Mouse (Mus musculus) E14TG2a.4 (cell line): Measurements from ENCODE around the gene Fabp3.

ENCODE experiments used
- H3K27me3 ChIP-seq: 2 replicates; pipeline ENCODE4 v1.6.1; 2014; ENCODE audit warnings: low read length, control low read depth; ENCODE audit not compliant: insufficient read depth
- H3K36me3 ChIP-seq: 2 replicates; pipeline ENCODE4 v1.6.1; 2014; ENCODE audit warnings: low read length, control low read depth; ENCODE audit not compliant: insufficient read depth
- H3K4me1 ChIP-seq: replicated peaks from 2 replicates; pipeline ENCODE4 v1.6.1; 2014; ENCODE audit warnings: low read depth, low read length, control low read depth
- H3K4me3 ChIP-seq: replicated peaks from 2 replicates; pipeline ENCODE4 v1.5.1; 2014; ENCODE audit warnings: mild to moderate bottlenecking, low read length
- H3K9me3 ChIP-seq: 2 replicates; pipeline ENCODE4 v1.6.1; 2014; ENCODE audit warnings: low read length, control low read depth
- CTCF ChIP-seq: conservative IDR thresholded peaks from 2 replicates; pipeline ENCODE4 v1.5.1; 2014; ENCODE audit warnings: low read length
- NANOG ChIP-seq: IDR thresholded peaks from 2 replicates; pipeline ENCODE4 v1.6.1; 2014; ENCODE audit warnings: borderline replicate concordance, low read length, mixed read lengths
- POU5F1 ChIP-seq: IDR thresholded peaks from 2 replicates; pipeline ENCODE4 v1.6.1; 2014; ENCODE audit warnings: low read length, borderline replicate concordance

The Fabp3 gene

DNA sequence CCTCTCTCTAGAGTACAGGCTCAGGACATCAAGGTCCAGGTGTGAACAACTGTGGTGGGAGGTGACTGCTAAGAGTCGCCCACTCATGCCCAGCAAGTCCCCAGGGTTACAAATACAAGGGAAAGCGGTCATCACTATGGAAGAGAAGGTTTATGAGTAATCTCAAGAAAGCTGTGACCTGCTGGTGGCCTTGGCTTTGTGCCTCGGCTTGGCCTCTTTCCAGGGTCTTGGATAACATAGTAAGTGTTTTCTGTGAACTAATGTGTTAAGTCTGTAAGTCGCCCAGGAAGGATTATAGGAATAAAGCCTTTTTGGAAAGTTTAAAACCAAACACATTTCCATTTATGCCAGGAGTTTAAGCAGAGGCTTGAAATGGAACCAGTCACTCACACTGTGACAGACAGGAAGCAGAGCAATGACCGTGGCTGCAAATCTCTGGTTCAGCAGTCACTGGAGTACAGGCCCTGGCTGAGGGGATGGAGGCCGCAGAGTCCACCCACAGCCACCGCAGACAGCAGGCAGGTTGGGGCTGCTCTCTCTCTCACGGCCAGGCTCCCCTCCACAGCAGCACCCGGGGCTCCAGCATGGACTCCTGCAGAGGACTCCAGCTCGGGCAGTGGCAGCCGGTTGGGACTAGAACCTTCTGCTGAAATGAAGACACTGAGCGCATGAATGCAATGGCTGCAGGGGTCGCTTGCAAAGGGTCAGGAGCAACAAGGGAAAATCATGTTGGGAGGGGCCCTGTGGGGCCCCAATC, 7.6 kb downstream of the Fabp3 start:
- Histone ChIP-seq H3K4me1 (peaks cover 89% of the 10 kb centered on the region), H3K36me3 (peaks cover 99% of the 10 kb centered on the region), H3K4me3 (peak overlapping the region; percentile 26; the same call in 1 of the 2 replicates), H3K9me3 (no peaks in the 10 kb centered on the region), H3K27me3 (no peaks in the 10 kb centered on the region)
- no peak for TF ChIP-seq POU5F1
- no peak for TF ChIP-seq CTCF
- no peak for TF ChIP-seq NANOG

DNA sequence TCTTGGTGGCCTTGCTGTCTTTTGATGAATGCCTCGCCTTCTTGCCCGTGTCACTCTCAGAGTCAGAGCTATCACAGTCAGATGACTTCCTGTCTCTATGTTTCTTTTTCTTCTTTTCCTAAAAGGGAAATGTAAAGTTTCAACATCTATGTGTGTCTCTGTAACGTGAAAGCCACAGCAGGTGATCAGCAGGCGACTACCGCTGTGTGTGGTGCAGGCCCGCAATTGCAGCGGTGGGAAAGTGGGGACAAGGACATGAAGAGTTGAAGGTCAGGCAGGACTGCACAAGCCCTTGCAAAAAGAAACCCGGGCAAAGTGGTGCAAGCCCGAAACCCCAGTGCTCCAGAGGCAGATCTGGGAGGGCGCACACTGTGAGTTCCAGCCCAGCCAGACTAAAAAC, 8.3 kb downstream of the Fabp3 start:
- TF ChIP-seq CTCF (no peak), NANOG (no peak), POU5F1 (no peak)
- Histone ChIP-seq H3K27me3 (no peaks in the 10 kb centered on the region), H3K36me3 (peaks cover 97% of the 10 kb centered on the region), H3K9me3 (no peaks in the 10 kb centered on the region), H3K4me1 (peaks cover 83% of the 10 kb centered on the region), H3K4me3 (no peak overlapping the region)

DNA sequence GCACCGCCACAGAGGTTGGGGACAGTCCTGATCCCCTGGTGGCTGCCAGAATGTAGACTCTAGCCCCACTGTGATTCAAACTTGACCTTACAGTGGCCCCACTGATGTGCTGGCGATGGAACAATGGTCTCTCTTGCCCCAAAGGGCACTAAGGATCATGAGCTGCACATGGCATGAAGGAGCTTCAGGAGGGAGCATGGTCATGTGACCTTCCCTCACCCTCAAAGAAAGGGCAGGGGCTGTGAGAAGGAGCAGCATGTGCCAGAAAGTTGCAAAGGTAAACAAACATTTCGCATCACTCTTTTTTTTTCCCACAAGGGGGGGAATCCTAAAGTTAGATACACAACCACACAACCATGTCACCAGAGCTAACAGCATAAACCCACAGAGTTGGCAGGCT, 9.7 kb downstream of the Fabp3 start:
- H3K4me3 ChIP-seq = no peak overlapping the region
- H3K36me3 ChIP-seq = peaks cover 97% of the 10 kb centered on the region
- no peak for TF ChIP-seq POU5F1
- TF ChIP-seq CTCF = no peak
- TF ChIP-seq NANOG = no peak
- H3K9me3 ChIP-seq = no peaks in the 10 kb centered on the region
- peaks cover 81% of the 10 kb centered on the region for H3K4me1 ChIP-seq
- no peaks in the 10 kb centered on the region for H3K27me3 ChIP-seq

DNA sequence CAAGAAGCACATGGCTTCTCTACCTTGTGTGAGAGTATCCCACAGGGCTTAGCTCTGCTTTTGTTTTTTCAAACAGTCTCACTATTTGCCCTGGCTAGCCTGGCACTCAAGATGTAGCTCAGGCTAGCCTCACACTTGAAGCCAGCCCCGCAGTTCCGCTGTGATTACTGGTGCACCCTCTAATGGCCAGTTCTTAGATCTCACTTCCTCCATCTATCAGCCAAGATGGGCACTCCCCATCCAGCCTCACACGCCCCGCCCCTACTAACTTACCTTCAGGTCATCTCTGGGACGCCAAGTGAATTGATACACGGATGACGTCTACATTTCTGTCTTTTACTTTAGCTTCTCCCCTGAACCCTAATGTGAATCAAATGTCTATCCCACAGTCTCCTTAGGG, 11.2 kb downstream of the Fabp3 start:
- TF ChIP-seq CTCF (no peak), NANOG (no peak), POU5F1 (no peak)
- Histone ChIP-seq H3K27me3 (no peaks in the 10 kb centered on the region), H3K4me3 (no peak overlapping the region), H3K9me3 (no peaks in the 10 kb centered on the region), H3K4me1 (peaks cover 74% of the 10 kb centered on the region), H3K36me3 (peaks cover 97% of the 10 kb centered on the region)

DNA sequence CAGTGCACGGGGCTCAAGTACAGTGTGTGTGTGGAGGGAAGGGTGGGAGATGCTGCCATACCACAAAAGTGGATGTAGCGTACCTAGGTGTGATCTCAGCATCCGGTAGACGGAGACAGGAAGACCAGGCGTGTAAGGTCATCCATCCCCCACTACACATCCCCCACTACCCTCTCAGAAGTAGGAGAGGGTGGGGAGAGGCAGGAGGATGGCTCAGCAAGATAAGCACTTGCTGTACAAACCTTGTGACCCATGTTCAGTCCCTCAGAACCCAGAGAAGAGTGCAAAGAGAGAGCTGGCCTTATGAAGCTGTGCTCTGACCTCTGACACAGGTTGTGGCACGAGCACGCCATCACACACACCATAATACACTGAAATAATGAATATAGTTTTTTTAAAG, 13.2 kb downstream of the Fabp3 start:
- no peaks in the 10 kb centered on the region for H3K27me3 ChIP-seq
- H3K36me3 ChIP-seq = peaks cover 88% of the 10 kb centered on the region
- H3K4me3 ChIP-seq = no peak overlapping the region
- no peak for TF ChIP-seq CTCF
- TF ChIP-seq NANOG = no peak
- TF ChIP-seq POU5F1 = no peak
- no peaks in the 10 kb centered on the region for H3K9me3 ChIP-seq
- peaks cover 55% of the 10 kb centered on the region for H3K4me1 ChIP-seq

DNA sequence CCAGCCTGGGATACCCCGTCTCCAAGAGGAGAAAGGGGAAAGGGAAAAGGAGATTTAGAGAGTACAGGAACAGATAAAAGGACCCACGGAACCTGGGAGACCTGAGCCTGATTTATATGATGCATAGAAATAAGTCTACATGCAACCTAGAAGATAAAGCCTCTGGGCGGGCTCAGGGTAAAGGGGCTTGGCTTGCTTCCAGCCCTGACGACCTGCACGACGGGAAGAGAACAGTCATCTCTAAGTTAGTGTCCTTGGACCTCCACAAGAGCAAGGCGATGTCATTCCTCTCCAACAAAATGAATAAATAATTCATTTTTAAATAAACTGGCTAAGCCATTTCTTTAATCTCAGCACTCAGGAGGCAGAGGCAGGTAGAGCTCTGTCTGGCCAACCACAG, 14.2 kb downstream of the Fabp3 start:
- Histone ChIP-seq H3K4me1 (peaks cover 53% of the 10 kb centered on the region), H3K36me3 (peaks cover 86% of the 10 kb centered on the region)
- no peak for TF ChIP-seq POU5F1

DNA sequence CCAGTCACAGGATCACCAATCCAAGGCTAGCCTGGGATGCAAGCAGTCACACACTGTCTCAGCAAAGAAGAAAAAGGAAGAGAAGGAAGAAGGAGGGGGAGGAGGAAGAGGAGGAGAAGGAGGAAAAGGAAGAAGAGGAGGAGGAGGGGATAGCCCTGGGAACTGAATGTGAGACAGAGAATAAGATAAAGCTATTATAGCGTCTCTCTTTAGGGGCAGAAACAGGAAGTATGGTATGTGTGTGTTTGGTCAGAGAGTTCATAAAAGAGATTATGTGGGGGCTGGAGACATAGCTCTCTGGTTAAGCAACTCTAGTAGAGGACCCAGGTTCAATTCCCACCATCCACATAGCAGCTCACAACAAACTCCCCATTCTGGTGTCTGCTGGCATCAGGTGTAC, 14.8 kb downstream of the Fabp3 start:
- Histone ChIP-seq H3K4me3 (no peak overlapping the region), H3K27me3 (no peaks in the 10 kb centered on the region), H3K36me3 (peaks cover 86% of the 10 kb centered on the region), H3K9me3 (no peaks in the 10 kb centered on the region), H3K4me1 (peaks cover 53% of the 10 kb centered on the region)
- TF ChIP-seq POU5F1 (no peak), NANOG (no peak), CTCF (no peak)

More for the DNA sequence above, 14.2 kb downstream of the Fabp3 start:
- no peaks in the 10 kb centered on the region for H3K9me3 ChIP-seq
- H3K27me3 ChIP-seq = no peaks in the 10 kb centered on the region
- no peak overlapping the region for H3K4me3 ChIP-seq

DNA sequence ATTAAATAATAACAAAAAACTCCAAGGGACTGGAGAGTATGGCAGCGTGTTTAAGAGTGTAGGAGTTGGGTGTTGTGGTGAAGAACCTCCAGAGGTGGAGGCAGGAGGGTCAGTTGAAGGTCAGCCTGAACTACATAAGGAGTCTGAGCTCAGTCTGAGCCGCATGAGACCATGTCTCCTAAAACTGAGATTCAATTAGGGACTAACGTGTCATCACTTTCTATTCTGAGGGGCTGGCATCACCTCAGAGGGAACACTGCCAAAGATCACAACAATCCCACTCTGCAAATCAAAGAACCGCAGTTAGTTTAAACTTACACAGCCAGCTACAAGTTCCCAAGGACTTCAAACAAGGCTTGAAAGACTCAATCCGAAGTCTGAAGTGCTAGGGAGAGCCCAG, 15.2 kb downstream of the Fabp3 start:
- H3K4me3 ChIP-seq = no peak overlapping the region
- H3K36me3 ChIP-seq = peaks cover 86% of the 10 kb centered on the region
- peaks cover 53% of the 10 kb centered on the region for H3K4me1 ChIP-seq
- no peaks in the 10 kb centered on the region for H3K9me3 ChIP-seq
- TF ChIP-seq CTCF (no peak), NANOG (no peak), POU5F1 (no peak)
- H3K27me3 ChIP-seq = no peaks in the 10 kb centered on the region

DNA sequence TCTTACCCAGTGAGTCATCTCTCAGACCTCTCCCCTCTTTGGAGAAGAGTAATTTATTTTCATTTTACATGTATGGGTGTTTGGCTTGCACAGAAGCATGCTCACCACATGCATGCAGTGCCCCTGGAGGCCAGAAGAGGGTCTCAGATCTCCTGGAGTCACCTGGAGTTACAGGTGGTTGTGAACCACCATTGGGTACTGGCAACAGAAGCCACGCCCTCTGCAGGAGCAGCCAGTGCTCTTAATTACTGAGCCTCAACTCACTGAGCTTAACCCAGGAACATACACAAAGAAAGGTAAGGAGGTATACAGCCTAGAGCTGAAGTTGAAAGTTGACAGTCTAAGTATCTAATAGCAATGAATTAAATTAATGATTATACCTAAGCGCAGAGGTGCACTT, 17.1 kb downstream of the Fabp3 start:
- Histone ChIP-seq H3K27me3 (no peaks in the 10 kb centered on the region), H3K36me3 (peaks cover 82% of the 10 kb centered on the region), H3K4me3 (no peak overlapping the region), H3K9me3 (no peaks in the 10 kb centered on the region), H3K4me1 (peaks cover 51% of the 10 kb centered on the region)
- TF ChIP-seq NANOG = no peak
- TF ChIP-seq CTCF = peak; percentile 32
